ENCODE assay signal across 8 mouse cellular contexts in genomic region chr14:55788256-55789050, GRCm38 (mm10). TPM values are rescaled to one million over a fixed set of nuclear protein-coding genes. Genes with fewer than 3 reads are reported as not detected.
DNase-seq lines count a peak whose midpoint lies in the region; ATAC-seq and TF ChIP-seq lines count a peak whose summit lies in the region.

TSS of gene Ripk3 (minus strand) at chr14:55788865.

- H3K9ac ChIP-seq in hindbrain, embryonic 12.5 days: 0 out of 2 replicates have a peak within 1 kb of the TSS, but pooled peaks have one; percentile 14
- H3K9ac ChIP-seq in liver, adult 2 months (ENCODE audit: low read depth, low read length): peak within 1 kb of the TSS; percentile 18; the same call in 1 of the 2 replicates
- no peak within 1 kb of the TSS for H3K9ac ChIP-seq in midbrain, embryonic 15.5 days

- TF ChIP-seq CTCF in liver, adult 2 months (IDR thresholded peaks at IDR 0.05; ENCODE audit: low read depth, low read length): no peak

- WGBS in forebrain, embryonic 10.5 days: 5% methylated on average over 40 of the region's 40 CpGs
- 4% methylated on average over 40 of the region's 40 CpGs for WGBS in hindbrain, embryonic 12.5 days
- 5% methylated on average over 40 of the region's 40 CpGs for WGBS in liver, adult 2 months
- 5% methylated on average over 40 of the region's 40 CpGs for WGBS in midbrain, embryonic 15.5 days

- H3K36me3 ChIP-seq in forebrain, embryonic 10.5 days (replicated peaks): no peaks in the 10 kb centered on the region
- no peaks in the 10 kb centered on the region for H3K36me3 ChIP-seq in hindbrain, embryonic 12.5 days
- no peaks in the 10 kb centered on the region for H3K36me3 ChIP-seq in liver, adult 2 months (ENCODE audit: control insufficient read depth, insufficient read depth, low read length)
- H3K36me3 ChIP-seq in midbrain, embryonic 15.5 days (replicated peaks): no peaks in the 10 kb centered on the region

- peaks cover 22% of the 10 kb centered on the region for H3K4me1 ChIP-seq in forebrain, embryonic 10.5 days
- peaks cover 11% of the 10 kb centered on the region for H3K4me1 ChIP-seq in hindbrain, embryonic 12.5 days
- H3K4me1 ChIP-seq in liver, adult 2 months (ENCODE audit: control insufficient read depth, insufficient read depth, low read length): no peaks in the 10 kb centered on the region
- H3K4me1 ChIP-seq in midbrain, embryonic 15.5 days: peaks cover 8% of the 10 kb centered on the region

- H3K27me3 ChIP-seq in forebrain, embryonic 10.5 days (ENCODE audit: poor library complexity, severe bottlenecking): peaks cover 74% of the 10 kb centered on the region
- peaks cover 69% of the 10 kb centered on the region for H3K27me3 ChIP-seq in hindbrain, embryonic 12.5 days
- H3K27me3 ChIP-seq in liver, adult 2 months (ENCODE audit: control insufficient read depth, insufficient read depth, low read length): no peaks in the 10 kb centered on the region
- peaks cover 64% of the 10 kb centered on the region for H3K27me3 ChIP-seq in midbrain, embryonic 15.5 days (replicated peaks)

- intact Hi-C loops in left cerebral cortex, postnatal 4 days (cut with DNase I): no loop called here

- H3K4me3 ChIP-seq in forebrain, embryonic 10.5 days: peak within 1 kb of the TSS; percentile 47
- H3K4me3 ChIP-seq in hindbrain, embryonic 12.5 days: peak within 1 kb of the TSS; percentile 32
- peak within 1 kb of the TSS; percentile 50 for H3K4me3 ChIP-seq in liver, adult 2 months (ENCODE audit: insufficient read depth, low read depth, low read length)
- H3K4me3 ChIP-seq in midbrain, embryonic 15.5 days: no peak within 1 kb of the TSS; the same call in 1 of the 2 replicates

- no peak within 1 kb of the TSS for H3K27ac ChIP-seq in forebrain, embryonic 10.5 days
- H3K27ac ChIP-seq in hindbrain, embryonic 12.5 days: no peak within 1 kb of the TSS
- H3K27ac ChIP-seq in liver, adult 2 months (replicated peaks; ENCODE audit: insufficient read depth, low read depth, low read length): no peak within 1 kb of the TSS
- no peak within 1 kb of the TSS for H3K27ac ChIP-seq in midbrain, embryonic 15.5 days

- no peaks in the 10 kb centered on the region for H3K9me3 ChIP-seq in forebrain, embryonic 10.5 days
- no peaks in the 10 kb centered on the region for H3K9me3 ChIP-seq in hindbrain, embryonic 12.5 days (replicated peaks)
- no peaks in the 10 kb centered on the region for H3K9me3 ChIP-seq in midbrain, embryonic 15.5 days

- peak within 1 kb of the TSS; percentile 48 for H3K4me2 ChIP-seq in hindbrain, embryonic 12.5 days (replicated peaks)
- peak within 1 kb of the TSS; percentile 39 for H3K4me2 ChIP-seq in midbrain, embryonic 15.5 days

- peak; percentile 59 for DNase-seq in urinary bladder, postnatal 14 days (ENCODE audit: low spot score)
- DNase-seq in urinary bladder, adult 2 months (ENCODE audit: low spot score): no peak
- DNase-seq in forebrain, embryonic 10.5 days (ENCODE audit: extremely low spot score, low spot score): no peak
- DNase-seq in liver, adult 2 months (ENCODE audit: extremely low read depth, low read depth, low spot score): peak; percentile 18
- DNase-seq in thymus, postnatal 14 days: peak; percentile 80
- DNase-seq in left cerebral cortex, postnatal 4 days: no peak

- TF ChIP-seq POLR2A in liver, adult 2 months (IDR thresholded peaks at IDR 0.05; ENCODE audit: extremely low read depth, insufficient read depth, low read length): 0 out of 2 replicates have a peak, but pooled peaks have one; percentile 14

- H3K79me2 ChIP-seq in liver, adult 2 months (ENCODE audit: control insufficient read depth, insufficient read depth, low read length): no peaks in the 10 kb centered on the region

- ATAC-seq in hindbrain, embryonic 12.5 days (ENCODE audit: low FRiP score): no peak
- ATAC-seq in midbrain, embryonic 15.5 days (replicated peaks): no peak

RNA-seq across cellular contexts. Expression of gene Ripk3, which starts in this region (rescaled TPM):
- 7.0 and 8.9 TPM in 2 replicates for polyA plus RNA-seq in urinary bladder, adult 2 months (2012; rRNA removed)
- 8.0 and 10.2 TPM in 2 replicates for polyA plus RNA-seq in forebrain, embryonic 10.5 days (2016; fragmentation: Nextera tagmentation; extraction: Ambion mirVana)
- 10.8 and 13.5 TPM in 2 replicates for polyA plus RNA-seq in hindbrain, embryonic 12.5 days (2016; fragmentation: Nextera tagmentation; extraction: Ambion mirVana)
- 0.94 and 1.8 TPM in 2 replicates for total RNA-seq in liver, adult 2 months (2014; rRNA removed)
- polyA plus RNA-seq in liver, adult 2 months (2012; rRNA removed): 1.4 and 4.0 TPM in 2 replicates
- 2.3 and 2.7 TPM in 2 replicates for polyA plus RNA-seq in midbrain, embryonic 15.5 days (2015; fragmentation: Nextera tagmentation; extraction: Ambion mirVana)
- 1 to 10 TPM; 1.4 to 1.8 TPM for total RNA-seq in left cerebral cortex, postnatal 4 days (2021)

Comparison
In these comparisons a context has a peak if more than half of its experiments do, and no peak if none do; other contexts are left out.
1. DNase-seq: peak in urinary bladder, postnatal 14 days (single experiment), liver, adult 2 months (single experiment) and thymus, postnatal 14 days (single experiment); none in urinary bladder, adult 2 months (single experiment), forebrain, embryonic 10.5 days (single experiment) and left cerebral cortex, postnatal 4 days (single experiment).